Mouse (Mus musculus): ENCODE results near the gene Metap1. TPM values are rescaled to one million over a fixed set of nuclear protein-coding genes. Genes with fewer than 3 reads are reported as not detected.

Gene Metap1
- polyA plus RNA-seq, 1 experiment from 2014 or later, result 60.3 TPM

DNA sequence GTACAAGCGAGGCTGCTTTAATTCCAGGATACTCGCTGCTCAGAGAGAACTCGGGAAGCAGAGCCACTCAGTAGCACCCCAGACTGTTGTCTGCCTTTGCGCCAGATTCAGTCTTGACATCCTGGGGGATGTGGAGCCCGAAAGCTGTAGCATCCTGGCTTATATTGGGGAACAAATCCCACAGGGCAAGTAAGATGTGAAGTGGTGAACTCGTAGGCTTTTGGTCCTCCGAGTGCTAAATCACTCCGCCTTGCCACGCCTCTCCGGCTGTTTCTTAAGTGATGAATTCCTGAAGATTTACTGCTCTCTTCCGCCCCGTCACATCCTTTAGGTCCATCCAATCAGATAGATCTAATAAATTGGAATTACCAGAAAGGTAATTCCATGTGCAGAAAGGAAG, 23.9 kb upstream of the Metap1 start:
- DNase-seq (peak; percentile 38), ATAC-seq (ENCODE audit: low FRiP score, low TSS enrichment) (no peak)
- WGBS, result 38% methylated on average over 12 of the region's 12 CpGs
- H3K9me3 ChIP-seq (ENCODE audit: control insufficient read depth, low read length), result peaks cover 4% of the 10 kb centered on the region; the same call in 1 of the 2 replicates
- H3K27me3 ChIP-seq (ENCODE audit: control insufficient read depth, insufficient read depth, low read length), result no peaks in the 10 kb centered on the region
- peaks cover 11% of the 10 kb centered on the region for H3K4me1 ChIP-seq (ENCODE audit: control insufficient read depth, insufficient read depth, low read length)
- H3K4me2 ChIP-seq (ENCODE audit: low read length), result peak overlapping the region; percentile 31
- H3K27ac ChIP-seq (replicated peaks; ENCODE audit: low read depth, low read length), result no peak overlapping the region
- no peak overlapping the region for H3K4me3 ChIP-seq (replicated peaks; ENCODE audit: low read depth, low read length)
- no peaks in the 10 kb centered on the region for H3K36me3 ChIP-seq (ENCODE audit: control insufficient read depth, insufficient read depth, low read length)
- H3K9ac ChIP-seq (replicated peaks; ENCODE audit: low read length), result no peak overlapping the region

GRCm38 (mm10) chr3:138510471-138510870, 21.2 kb upstream of the Metap1 start:
- no peak overlapping the region for H3K4me3 ChIP-seq (replicated peaks; ENCODE audit: low read depth, low read length)
- WGBS, result 85% methylated on average over 5 of the region's 5 CpGs
- H3K9ac ChIP-seq (replicated peaks; ENCODE audit: low read length), result no peak overlapping the region
- ATAC-seq (ENCODE audit: low FRiP score, low TSS enrichment), result no peak
- H3K4me1 ChIP-seq (ENCODE audit: control insufficient read depth, insufficient read depth, low read length), result peaks cover 6% of the 10 kb centered on the region
- no peaks in the 10 kb centered on the region for H3K9me3 ChIP-seq (ENCODE audit: control insufficient read depth, low read length)
- no peaks in the 10 kb centered on the region for H3K27me3 ChIP-seq (ENCODE audit: control insufficient read depth, insufficient read depth, low read length)
- no peak overlapping the region for H3K27ac ChIP-seq (replicated peaks; ENCODE audit: low read depth, low read length)
- no peak for DNase-seq
- no peak overlapping the region for H3K4me2 ChIP-seq (ENCODE audit: low read length)
- no peaks in the 10 kb centered on the region for H3K36me3 ChIP-seq (ENCODE audit: control insufficient read depth, insufficient read depth, low read length)

DNA sequence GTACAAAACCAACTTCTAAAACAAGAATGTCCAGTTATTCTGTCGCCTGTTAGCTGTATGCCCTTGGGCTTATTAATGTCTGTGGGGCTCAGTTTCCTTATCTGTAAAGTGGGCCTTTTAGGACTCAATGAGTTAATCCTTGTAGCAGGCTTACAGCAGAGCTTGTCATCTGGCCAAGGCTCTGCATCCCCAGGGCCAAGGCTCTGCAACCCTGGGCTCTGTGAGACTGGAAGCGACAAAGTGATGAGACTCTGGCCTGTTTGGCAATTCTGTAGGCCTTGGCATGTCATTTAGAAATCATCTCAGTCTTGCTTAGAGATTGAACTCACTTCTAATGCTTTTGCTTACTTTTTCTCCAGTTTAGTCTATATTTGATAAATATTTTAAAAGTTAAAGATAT, 20.3 kb upstream of the Metap1 start:
- WGBS, result 86% methylated on average over 2 of the region's 2 CpGs

DNA sequence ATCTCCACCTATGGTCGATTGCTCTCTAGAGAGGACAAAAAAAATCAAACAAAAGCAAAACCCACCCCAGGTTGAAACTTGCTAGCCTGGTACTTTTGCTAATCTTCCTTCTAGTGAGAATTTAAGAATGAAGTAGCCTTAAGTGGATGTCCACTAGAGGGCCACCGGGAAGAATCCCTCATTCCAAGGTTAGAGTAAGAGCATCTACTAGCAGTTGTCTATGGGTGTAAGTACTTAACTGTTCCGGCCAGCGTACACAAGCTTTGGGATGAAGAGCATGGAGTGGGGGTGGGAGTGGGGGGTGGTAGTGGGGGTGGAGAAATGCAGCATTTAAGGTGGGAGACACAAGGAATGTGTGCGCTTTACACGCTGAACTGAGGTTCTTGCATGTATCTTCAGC, 17.4 kb upstream of the Metap1 start:
- 55% methylated on average over 6 of the region's 6 CpGs for WGBS
- H3K27ac ChIP-seq (replicated peaks; ENCODE audit: low read depth, low read length), result no peak overlapping the region
- no peak overlapping the region for H3K4me2 ChIP-seq (ENCODE audit: low read length)
- no peaks in the 10 kb centered on the region for H3K27me3 ChIP-seq (ENCODE audit: control insufficient read depth, insufficient read depth, low read length)
- DNase-seq, result peak; percentile 78
- no peaks in the 10 kb centered on the region for H3K9me3 ChIP-seq (ENCODE audit: control insufficient read depth, low read length)
- H3K4me1 ChIP-seq (ENCODE audit: control insufficient read depth, insufficient read depth, low read length), result no peaks in the 10 kb centered on the region
- no peaks in the 10 kb centered on the region for H3K36me3 ChIP-seq (ENCODE audit: control insufficient read depth, insufficient read depth, low read length)
- H3K4me3 ChIP-seq (replicated peaks; ENCODE audit: low read depth, low read length), result no peak overlapping the region
- no peak; the same call in 1 of the 2 replicates for ATAC-seq (ENCODE audit: low FRiP score, low TSS enrichment)
- no peak overlapping the region for H3K9ac ChIP-seq (replicated peaks; ENCODE audit: low read length)

More for the DNA sequence above, 20.3 kb upstream of the Metap1 start:
- H3K36me3 ChIP-seq (ENCODE audit: control insufficient read depth, insufficient read depth, low read length), result no peaks in the 10 kb centered on the region
- no peaks in the 10 kb centered on the region for H3K27me3 ChIP-seq (ENCODE audit: control insufficient read depth, insufficient read depth, low read length)
- no peak overlapping the region for H3K4me2 ChIP-seq (ENCODE audit: low read length)
- ATAC-seq (ENCODE audit: low FRiP score, low TSS enrichment) (no peak), DNase-seq (no peak)
- no peak overlapping the region for H3K9ac ChIP-seq (replicated peaks; ENCODE audit: low read length)
- no peak overlapping the region for H3K27ac ChIP-seq (replicated peaks; ENCODE audit: low read depth, low read length)
- no peaks in the 10 kb centered on the region for H3K9me3 ChIP-seq (ENCODE audit: control insufficient read depth, low read length)
- no peaks in the 10 kb centered on the region for H3K4me1 ChIP-seq (ENCODE audit: control insufficient read depth, insufficient read depth, low read length)
- H3K4me3 ChIP-seq (replicated peaks; ENCODE audit: low read depth, low read length), result no peak overlapping the region

- Histone ChIP-seq H3K4me3 (replicated peaks; ENCODE audit: low read depth, low read length) (no peak overlapping the region), H3K27me3 (ENCODE audit: control insufficient read depth, insufficient read depth, low read length) (no peaks in the 10 kb centered on the region), H3K36me3 (ENCODE audit: control insufficient read depth, insufficient read depth, low read length) (no peaks in the 10 kb centered on the region), H3K4me1 (ENCODE audit: control insufficient read depth, insufficient read depth, low read length) (peaks cover 12% of the 10 kb centered on the region), H3K27ac (replicated peaks; ENCODE audit: low read depth, low read length) (no peak overlapping the region), H3K9ac (replicated peaks; ENCODE audit: low read length) (no peak overlapping the region), H3K4me2 (ENCODE audit: low read length) (no peak overlapping the region), H3K9me3 (ENCODE audit: control insufficient read depth, low read length) (no peaks in the 10 kb centered on the region)
- ATAC-seq (ENCODE audit: low FRiP score, low TSS enrichment) (no peak), DNase-seq (no peak)
- WGBS, result 89% methylated on average over 11 of the region's 11 CpGs
Measured at GRCm38 (mm10) chr3:138503754-138504153, 14.4 kb upstream of the Metap1 start.

GRCm38 (mm10) chr3:138499854-138500740, 10.8 kb upstream of the Metap1 start:
- Histone ChIP-seq H3K4me3 (replicated peaks; ENCODE audit: low read depth, low read length) (no peak overlapping the region), H3K36me3 (ENCODE audit: control insufficient read depth, insufficient read depth, low read length) (no peaks in the 10 kb centered on the region), H3K27ac (replicated peaks; ENCODE audit: low read depth, low read length) (no peak overlapping the region), H3K9me3 (ENCODE audit: control insufficient read depth, low read length) (no peaks in the 10 kb centered on the region), H3K27me3 (ENCODE audit: control insufficient read depth, insufficient read depth, low read length) (no peaks in the 10 kb centered on the region), H3K4me2 (ENCODE audit: low read length) (peak overlapping the region; percentile 36), H3K4me1 (ENCODE audit: control insufficient read depth, insufficient read depth, low read length) (peaks cover 12% of the 10 kb centered on the region), H3K9ac (replicated peaks; ENCODE audit: low read length) (no peak overlapping the region)
- 7% methylated on average over 15 of the region's 15 CpGs for WGBS
- ATAC-seq (ENCODE audit: low FRiP score, low TSS enrichment), result no peak
- DNase-seq, result peak; percentile 40

- no peak overlapping the region for H3K4me2 ChIP-seq (ENCODE audit: low read length)
- no peaks in the 10 kb centered on the region for H3K9me3 ChIP-seq (ENCODE audit: control insufficient read depth, low read length)
- H3K4me1 ChIP-seq (ENCODE audit: control insufficient read depth, insufficient read depth, low read length), result peaks cover 12% of the 10 kb centered on the region
- no peak overlapping the region for H3K9ac ChIP-seq (replicated peaks; ENCODE audit: low read length)
- H3K4me3 ChIP-seq (replicated peaks; ENCODE audit: low read depth, low read length), result no peak overlapping the region
- WGBS, result 71% methylated on average over 4 of the region's 4 CpGs
- no peaks in the 10 kb centered on the region for H3K27me3 ChIP-seq (ENCODE audit: control insufficient read depth, insufficient read depth, low read length)
- H3K27ac ChIP-seq (replicated peaks; ENCODE audit: low read depth, low read length), result no peak overlapping the region
- no peak for ATAC-seq (ENCODE audit: low FRiP score, low TSS enrichment)
- DNase-seq, result no peak
- H3K36me3 ChIP-seq (ENCODE audit: control insufficient read depth, insufficient read depth, low read length), result no peaks in the 10 kb centered on the region
Measured at GRCm38 (mm10) chr3:138498731-138499130, 9.4 kb upstream of the Metap1 start.

- DNase-seq, result no peak
- 90% methylated on average over 11 of the region's 11 CpGs for WGBS
- H3K9me3 ChIP-seq (ENCODE audit: control insufficient read depth, low read length), result no peaks in the 10 kb centered on the region
- peaks cover 8% of the 10 kb centered on the region for H3K4me1 ChIP-seq (ENCODE audit: control insufficient read depth, insufficient read depth, low read length)
- H3K4me2 ChIP-seq (ENCODE audit: low read length), result no peak overlapping the region
- no peak overlapping the region for H3K9ac ChIP-seq (replicated peaks; ENCODE audit: low read length)
- H3K27ac ChIP-seq (replicated peaks; ENCODE audit: low read depth, low read length), result no peak overlapping the region
- H3K36me3 ChIP-seq (ENCODE audit: control insufficient read depth, insufficient read depth, low read length), result no peaks in the 10 kb centered on the region
- no peak overlapping the region for H3K4me3 ChIP-seq (replicated peaks; ENCODE audit: low read depth, low read length)
- no peaks in the 10 kb centered on the region for H3K27me3 ChIP-seq (ENCODE audit: control insufficient read depth, insufficient read depth, low read length)
- ATAC-seq (ENCODE audit: low FRiP score, low TSS enrichment), result no peak
Measured at GRCm38 (mm10) chr3:138495166-138496145, 6.1 kb upstream of the Metap1 start.
